Mouse (Mus musculus): ENCODE measurements around the gene Matk. TPM values are rescaled to one million over a fixed set of nuclear protein-coding genes. Genes with fewer than 3 reads are reported as not detected.

Gene Matk
- polyA plus RNA-seq, 1 experiment from 2014 or later: 37.6 TPM

DNA sequence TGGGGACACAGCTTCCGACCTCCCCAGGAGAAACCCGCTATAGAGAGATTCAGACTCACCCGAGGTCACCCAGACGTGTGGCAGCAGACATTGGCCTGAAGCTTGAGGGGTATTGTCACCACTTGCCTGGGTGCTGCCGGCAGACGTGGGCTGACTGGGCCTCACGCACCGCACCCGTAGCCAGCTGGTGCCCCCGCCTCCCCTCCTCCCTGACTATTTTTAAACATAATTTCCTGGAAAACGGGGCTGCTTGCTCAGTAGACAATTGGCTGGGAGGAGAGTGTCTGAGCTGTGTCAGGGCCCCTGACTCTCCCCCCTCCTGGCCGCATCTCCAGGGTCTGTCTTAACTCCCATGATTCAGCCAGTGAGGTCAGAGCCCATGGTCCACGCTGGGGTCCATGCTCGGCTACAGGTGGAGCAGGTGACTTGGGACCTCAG lies 50.1 kb downstream of the Matk start:
- Histone ChIP-seq H3K27ac (ENCODE audit: low read depth, low read length) (no peak overlapping the region), H3K9me3 (ENCODE audit: control insufficient read depth, low read length) (no peaks in the 10 kb centered on the region), H3K4me3 (ENCODE audit: low read depth, low read length) (no peak overlapping the region), H3K4me1 (ENCODE audit: control insufficient read depth, insufficient read depth, low read length) (0 out of 2 replicates have a peak, but pooled peaks cover 3% of the 10 kb centered on the region), H3K4me2 (ENCODE audit: low read depth, low read length) (no peak overlapping the region), H3K36me3 (ENCODE audit: control insufficient read depth, insufficient read depth, low read length) (peaks cover 17% of the 10 kb centered on the region), H3K9ac (replicated peaks; ENCODE audit: low read depth, low read length) (no peak overlapping the region), H3K27me3 (ENCODE audit: control insufficient read depth, insufficient read depth, low read length) (no peaks in the 10 kb centered on the region)
- no peak for ATAC-seq (ENCODE audit: low read depth)
- 62% methylated on average over 14 of the region's 14 CpGs for WGBS

DNA sequence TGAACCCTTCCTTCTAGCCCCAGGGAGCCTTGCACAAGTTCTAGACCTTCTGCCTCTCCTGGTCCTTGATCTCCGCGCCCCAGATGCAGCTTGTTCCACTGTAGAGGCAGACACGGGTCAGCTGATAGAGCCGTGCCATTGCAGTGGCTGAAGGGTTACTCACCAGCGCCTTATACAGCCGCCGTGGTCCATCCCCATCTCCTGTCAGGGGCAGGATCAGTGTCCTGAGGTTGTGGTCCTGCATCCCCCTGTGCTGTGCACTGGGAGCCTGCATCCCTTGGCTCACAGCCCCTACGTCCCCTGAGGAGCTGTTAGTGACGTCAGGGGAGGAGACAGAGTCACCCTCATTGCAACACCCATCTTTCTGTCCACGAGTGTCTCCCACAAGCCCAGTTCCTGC lies 50.5 kb downstream of the Matk start:
- Histone ChIP-seq H3K9ac (replicated peaks; ENCODE audit: low read depth, low read length) (no peak overlapping the region), H3K4me3 (ENCODE audit: low read depth, low read length) (no peak overlapping the region), H3K4me2 (ENCODE audit: low read depth, low read length) (no peak overlapping the region), H3K27ac (ENCODE audit: low read depth, low read length) (no peak overlapping the region), H3K27me3 (ENCODE audit: control insufficient read depth, insufficient read depth, low read length) (no peaks in the 10 kb centered on the region), H3K9me3 (ENCODE audit: control insufficient read depth, low read length) (no peaks in the 10 kb centered on the region), H3K4me1 (ENCODE audit: control insufficient read depth, insufficient read depth, low read length) (0 out of 2 replicates have a peak, but pooled peaks cover 3% of the 10 kb centered on the region), H3K36me3 (ENCODE audit: control insufficient read depth, insufficient read depth, low read length) (peaks cover 21% of the 10 kb centered on the region)
- whole genome bisulfite sequencing: 77% methylated on average over 10 of the region's 10 CpGs
- no peak for ATAC-seq (ENCODE audit: low read depth)

DNA sequence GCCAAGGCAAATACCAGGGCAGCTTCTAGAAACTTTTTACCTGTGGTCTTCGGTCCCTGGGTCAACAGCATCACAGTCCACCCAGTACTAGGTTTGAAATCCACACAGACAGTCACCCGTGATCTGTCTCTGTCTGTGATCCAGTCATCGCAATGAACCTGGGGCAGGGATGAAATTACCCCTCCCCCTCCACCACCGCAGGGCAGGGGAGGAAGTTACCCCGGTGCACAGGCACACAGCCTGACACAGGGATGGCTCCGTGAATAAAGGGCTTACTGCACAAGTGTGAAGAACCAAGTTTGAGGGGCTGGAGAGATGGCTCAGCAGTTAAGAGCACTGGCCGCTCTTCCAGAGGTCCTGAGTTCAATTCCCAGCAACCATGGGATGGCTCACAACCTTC lies 51.0 kb downstream of the Matk start:
- H3K9ac ChIP-seq (replicated peaks; ENCODE audit: low read depth, low read length): no peak overlapping the region
- H3K27ac ChIP-seq (ENCODE audit: low read depth, low read length): no peak overlapping the region
- no peak overlapping the region for H3K4me2 ChIP-seq (ENCODE audit: low read depth, low read length)
- H3K9me3 ChIP-seq (ENCODE audit: control insufficient read depth, low read length): no peaks in the 10 kb centered on the region
- H3K27me3 ChIP-seq (ENCODE audit: control insufficient read depth, insufficient read depth, low read length): no peaks in the 10 kb centered on the region
- no peak for ATAC-seq (ENCODE audit: low read depth)
- WGBS: 82% methylated on average over 7 of the region's 7 CpGs
- H3K36me3 ChIP-seq (ENCODE audit: control insufficient read depth, insufficient read depth, low read length): peaks cover 24% of the 10 kb centered on the region
- H3K4me1 ChIP-seq (ENCODE audit: control insufficient read depth, insufficient read depth, low read length): 0 out of 2 replicates have a peak, but pooled peaks cover 3% of the 10 kb centered on the region
- no peak overlapping the region for H3K4me3 ChIP-seq (ENCODE audit: low read depth, low read length)

DNA sequence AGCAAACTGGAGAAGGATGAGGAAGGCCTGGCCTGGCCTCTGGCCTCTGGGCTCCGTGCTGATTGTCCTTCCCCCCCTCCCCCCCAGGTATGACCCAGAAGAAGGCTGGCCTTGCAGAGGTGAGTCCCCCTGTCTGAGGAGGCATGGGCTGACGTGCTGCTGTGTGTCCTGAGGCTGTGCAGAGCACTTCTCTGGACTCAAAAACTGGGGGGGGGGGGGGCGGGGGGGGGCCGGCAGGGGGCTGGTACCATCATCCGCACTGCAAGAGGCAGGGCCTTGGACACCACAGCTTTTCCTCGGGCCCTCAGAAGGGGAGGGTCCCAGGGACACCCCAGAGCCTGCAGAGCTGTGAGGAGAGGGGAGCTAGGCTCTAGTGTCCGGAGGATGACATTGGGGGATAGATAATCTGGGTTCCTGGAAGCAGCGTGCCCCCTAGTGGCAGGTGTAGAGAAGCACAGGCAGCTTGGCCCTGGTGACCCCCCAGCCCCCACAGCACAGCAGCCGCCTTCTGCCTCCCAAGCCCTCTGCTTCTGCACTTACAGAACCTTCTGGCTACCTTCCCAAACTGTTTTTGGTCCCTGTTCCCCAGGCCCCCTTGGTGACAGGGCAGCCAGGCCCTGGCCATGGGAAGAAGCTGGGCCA lies 52.0 kb downstream of the Matk start:
- no peaks in the 10 kb centered on the region for H3K27me3 ChIP-seq (ENCODE audit: control insufficient read depth, insufficient read depth, low read length)
- no peak overlapping the region for H3K9ac ChIP-seq (replicated peaks; ENCODE audit: low read depth, low read length)
- no peaks in the 10 kb centered on the region for H3K4me1 ChIP-seq (ENCODE audit: control insufficient read depth, insufficient read depth, low read length)
- no peak overlapping the region for H3K4me3 ChIP-seq (ENCODE audit: low read depth, low read length)
- 17% methylated on average over 8 of the region's 9 CpGs for WGBS
- H3K4me2 ChIP-seq (ENCODE audit: low read depth, low read length): no peak overlapping the region
- H3K36me3 ChIP-seq (ENCODE audit: control insufficient read depth, insufficient read depth, low read length): peaks cover 34% of the 10 kb centered on the region
- ATAC-seq (ENCODE audit: low read depth): peak; percentile 45; the same call in 1 of the 2 replicates
- no peak overlapping the region for H3K27ac ChIP-seq (ENCODE audit: low read depth, low read length)
- no peaks in the 10 kb centered on the region for H3K9me3 ChIP-seq (ENCODE audit: control insufficient read depth, low read length)

DNA sequence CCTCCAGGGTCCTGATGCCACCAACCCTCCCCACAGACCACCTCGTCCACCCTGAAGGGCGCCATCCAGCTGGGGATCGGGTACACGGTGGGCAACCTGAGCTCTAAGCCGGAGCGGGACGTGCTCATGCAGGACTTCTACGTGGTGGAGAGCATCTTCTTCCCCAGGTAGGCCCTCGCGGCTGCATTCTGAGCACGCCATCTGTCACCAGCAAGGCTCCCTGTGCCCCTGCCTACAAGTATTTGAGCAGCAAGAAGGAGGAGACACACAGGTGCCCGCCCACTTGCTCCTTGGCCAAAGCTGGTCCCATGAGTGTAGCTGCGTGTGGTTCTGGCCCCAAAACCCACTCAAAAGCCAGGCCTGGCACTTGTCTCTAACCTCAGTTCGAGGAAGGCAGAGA lies 52.9 kb downstream of the Matk start:
- ATAC-seq (ENCODE audit: low read depth): no peak
- Histone ChIP-seq H3K27ac (ENCODE audit: low read depth, low read length) (no peak overlapping the region), H3K36me3 (ENCODE audit: control insufficient read depth, insufficient read depth, low read length) (peaks cover 43% of the 10 kb centered on the region), H3K4me1 (ENCODE audit: control insufficient read depth, insufficient read depth, low read length) (no peaks in the 10 kb centered on the region), H3K9me3 (ENCODE audit: control insufficient read depth, low read length) (no peaks in the 10 kb centered on the region), H3K4me3 (ENCODE audit: low read depth, low read length) (no peak overlapping the region), H3K27me3 (ENCODE audit: control insufficient read depth, insufficient read depth, low read length) (no peaks in the 10 kb centered on the region), H3K4me2 (ENCODE audit: low read depth, low read length) (no peak overlapping the region), H3K9ac (replicated peaks; ENCODE audit: low read depth, low read length) (no peak overlapping the region)
- 96% methylated on average over 14 of the region's 14 CpGs for WGBS

DNA sequence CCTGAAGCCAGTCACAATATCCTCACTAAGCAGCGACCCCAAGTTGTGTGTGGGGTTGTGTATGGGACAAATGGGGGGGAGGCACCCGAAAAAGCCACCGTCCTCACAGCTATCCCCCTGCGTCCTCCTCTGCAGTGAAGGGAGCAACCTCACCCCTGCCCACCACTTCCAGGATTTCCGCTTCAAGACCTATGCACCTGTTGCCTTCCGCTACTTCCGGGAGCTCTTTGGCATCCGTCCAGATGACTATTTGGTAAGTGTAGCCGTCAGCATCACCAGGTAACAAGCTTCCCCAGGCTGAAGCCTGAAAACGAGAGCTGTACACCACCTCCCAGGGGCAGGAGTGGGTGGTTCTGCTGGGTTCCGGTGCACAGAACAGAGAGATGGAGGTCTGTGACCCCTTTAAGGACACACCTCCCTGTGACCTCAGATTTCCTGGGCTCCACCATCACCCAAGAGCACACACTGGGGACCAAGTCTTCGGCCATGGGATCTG lies 53.5 kb downstream of the Matk start:
- H3K4me3 ChIP-seq (ENCODE audit: low read depth, low read length): no peak overlapping the region
- no peak overlapping the region for H3K9ac ChIP-seq (replicated peaks; ENCODE audit: low read depth, low read length)
- H3K27me3 ChIP-seq (ENCODE audit: control insufficient read depth, insufficient read depth, low read length): no peaks in the 10 kb centered on the region
- H3K36me3 ChIP-seq (ENCODE audit: control insufficient read depth, insufficient read depth, low read length): peaks cover 48% of the 10 kb centered on the region
- ATAC-seq (ENCODE audit: low read depth): no peak
- WGBS: 95% methylated on average over 12 of the region's 12 CpGs
- H3K27ac ChIP-seq (ENCODE audit: low read depth, low read length): no peak overlapping the region
- no peaks in the 10 kb centered on the region for H3K4me1 ChIP-seq (ENCODE audit: control insufficient read depth, insufficient read depth, low read length)
- no peak overlapping the region for H3K4me2 ChIP-seq (ENCODE audit: low read depth, low read length)
- no peaks in the 10 kb centered on the region for H3K9me3 ChIP-seq (ENCODE audit: control insufficient read depth, low read length)

DNA sequence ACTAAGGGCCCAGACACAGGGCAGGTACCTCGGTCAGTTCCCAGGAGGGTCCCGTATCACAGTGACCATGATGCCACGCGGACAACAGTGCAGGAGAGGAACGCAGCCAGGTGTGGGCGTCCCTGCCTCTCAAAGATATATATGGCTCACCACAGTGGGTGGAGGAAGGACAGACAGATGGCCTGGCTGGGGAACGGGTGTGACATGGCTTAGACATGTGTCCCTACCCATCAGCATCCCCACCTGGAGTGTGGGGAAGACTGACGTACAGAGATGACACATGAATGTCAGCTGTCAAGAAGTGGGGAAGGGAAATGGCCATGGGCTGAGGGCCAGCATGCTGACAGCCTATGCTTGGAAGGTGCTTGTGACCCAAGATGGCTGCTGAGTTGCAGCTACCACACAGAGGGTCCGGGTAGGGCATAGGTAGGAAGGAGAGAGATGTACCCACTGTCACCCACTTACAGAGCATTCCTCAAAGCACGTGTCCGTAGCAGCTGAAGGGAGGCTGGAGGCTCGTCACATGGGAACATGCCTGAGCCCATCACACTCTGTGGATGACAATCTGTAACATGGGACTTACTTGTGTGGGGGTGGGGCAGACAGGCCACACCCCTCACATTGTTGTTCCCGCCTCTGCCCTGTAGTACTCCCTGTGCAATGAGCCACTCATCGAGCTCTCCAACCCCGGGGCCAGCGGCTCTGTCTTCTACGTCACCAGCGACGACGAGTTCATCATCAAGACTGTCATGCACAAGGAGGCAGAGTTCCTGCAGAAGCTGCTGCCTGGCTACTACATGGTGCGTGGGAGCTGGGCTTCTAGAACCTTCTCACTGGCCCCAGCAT lies 54.3 kb downstream of the Matk start:
- 94% methylated on average over 21 of the region's 21 CpGs for WGBS
- ATAC-seq (ENCODE audit: low read depth): no peak
- no peaks in the 10 kb centered on the region for H3K27me3 ChIP-seq (ENCODE audit: control insufficient read depth, insufficient read depth, low read length)
- peaks cover 56% of the 10 kb centered on the region for H3K36me3 ChIP-seq (ENCODE audit: control insufficient read depth, insufficient read depth, low read length)
- H3K9ac ChIP-seq (replicated peaks; ENCODE audit: low read depth, low read length): no peak overlapping the region
- no peak overlapping the region for H3K27ac ChIP-seq (ENCODE audit: low read depth, low read length)
- no peak overlapping the region for H3K4me2 ChIP-seq (ENCODE audit: low read depth, low read length)
- H3K4me1 ChIP-seq (ENCODE audit: control insufficient read depth, insufficient read depth, low read length): no peaks in the 10 kb centered on the region
- no peak overlapping the region for H3K4me3 ChIP-seq (ENCODE audit: low read depth, low read length)
- H3K9me3 ChIP-seq (ENCODE audit: control insufficient read depth, low read length): no peaks in the 10 kb centered on the region

DNA sequence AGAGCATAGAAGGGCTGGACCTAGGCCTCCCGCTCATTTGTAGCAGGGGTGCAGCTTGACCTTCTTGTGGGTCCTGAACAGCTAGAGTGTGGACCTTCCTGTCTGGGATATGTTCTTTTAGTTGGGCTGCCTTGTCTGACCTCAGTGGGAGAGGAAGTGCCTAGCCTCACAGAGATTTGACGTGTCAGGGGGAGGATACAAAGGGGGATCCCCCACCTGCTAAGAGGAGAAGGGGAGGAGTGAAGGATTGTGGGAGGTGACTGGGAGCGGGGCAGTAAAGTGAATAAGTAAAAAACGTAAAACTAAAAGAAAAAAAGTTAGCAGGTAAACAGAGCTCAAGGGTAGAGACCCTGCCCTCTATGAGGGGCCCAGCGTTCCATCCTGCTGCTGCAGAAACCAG lies 56.8 kb downstream of the Matk start:
- no peaks in the 10 kb centered on the region for H3K4me1 ChIP-seq (ENCODE audit: control insufficient read depth, insufficient read depth, low read length)
- no peaks in the 10 kb centered on the region for H3K27me3 ChIP-seq (ENCODE audit: control insufficient read depth, insufficient read depth, low read length)
- H3K27ac ChIP-seq (ENCODE audit: low read depth, low read length): no peak overlapping the region
- H3K4me3 ChIP-seq (ENCODE audit: low read depth, low read length): no peak overlapping the region
- no peak overlapping the region for H3K9ac ChIP-seq (replicated peaks; ENCODE audit: low read depth, low read length)
- H3K9me3 ChIP-seq (ENCODE audit: control insufficient read depth, low read length): no peaks in the 10 kb centered on the region
- peaks cover 80% of the 10 kb centered on the region for H3K36me3 ChIP-seq (ENCODE audit: control insufficient read depth, insufficient read depth, low read length)
- no peak overlapping the region for H3K4me2 ChIP-seq (ENCODE audit: low read depth, low read length)
- ATAC-seq (ENCODE audit: low read depth): no peak
- 94% methylated on average over 5 of the region's 5 CpGs for WGBS

Data from neural tube, embryonic 14.5 days (tissue).